Mouse (Mus musculus): ENCODE results near the gene Tbcel. TPM values are rescaled to one million over a fixed set of nuclear protein-coding genes. Genes with fewer than 3 reads are reported as not detected.
A peak's percentile ranks its signal among the peaks of the same experiment; 100 is the strongest.

Gene Tbcel
- polyA plus RNA-seq (2017; shearing (Covaris generic)) = 1 to 10 TPM; 6.5 to 7.8 (median 7.2) TPM

DNA sequence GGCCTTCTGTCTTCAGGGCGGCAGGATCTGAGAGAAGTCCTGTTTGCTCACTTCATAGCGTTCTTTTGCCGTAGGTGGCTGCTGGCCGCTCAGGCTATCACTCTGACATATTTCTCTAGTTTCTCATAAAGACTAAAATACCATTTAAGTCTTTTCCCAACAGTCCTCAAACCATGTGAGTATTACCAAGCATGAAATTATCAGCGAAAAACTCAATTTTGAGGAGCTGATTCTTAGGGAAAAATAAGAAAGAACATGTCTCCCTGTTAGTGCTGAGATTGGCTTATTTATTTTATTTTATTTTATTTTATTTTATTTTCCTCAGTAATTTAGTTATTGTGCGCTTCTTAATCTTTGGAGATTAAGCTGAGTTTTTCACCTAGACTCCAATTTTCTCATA, at the start of gene Tbcel:
Gene Tbcel (minus strand): TSS at position 101 of the 400 bp plus-strand sequence.
- no peak for ATAC-seq

DNA sequence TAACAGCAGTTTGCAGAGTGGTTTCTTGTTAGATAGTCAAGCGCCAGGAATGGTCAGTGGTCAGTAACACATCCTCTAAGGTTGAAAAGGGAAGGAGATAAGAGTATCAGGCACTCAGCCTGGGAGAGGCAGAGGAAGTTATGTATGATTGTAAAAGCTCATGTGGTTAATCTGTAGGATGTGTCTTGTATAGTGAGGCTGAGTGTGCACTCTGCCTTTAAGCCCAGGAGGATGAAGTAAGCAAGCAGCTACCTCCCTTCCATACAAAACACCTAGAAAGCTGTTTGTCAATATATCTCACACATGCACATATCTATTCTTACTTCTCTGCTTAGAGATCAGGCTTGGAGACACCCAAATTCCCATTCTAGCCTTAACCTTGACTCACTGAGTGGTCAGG, 47.6 kb upstream of the Tbcel start:
- ATAC-seq = no peak

DNA sequence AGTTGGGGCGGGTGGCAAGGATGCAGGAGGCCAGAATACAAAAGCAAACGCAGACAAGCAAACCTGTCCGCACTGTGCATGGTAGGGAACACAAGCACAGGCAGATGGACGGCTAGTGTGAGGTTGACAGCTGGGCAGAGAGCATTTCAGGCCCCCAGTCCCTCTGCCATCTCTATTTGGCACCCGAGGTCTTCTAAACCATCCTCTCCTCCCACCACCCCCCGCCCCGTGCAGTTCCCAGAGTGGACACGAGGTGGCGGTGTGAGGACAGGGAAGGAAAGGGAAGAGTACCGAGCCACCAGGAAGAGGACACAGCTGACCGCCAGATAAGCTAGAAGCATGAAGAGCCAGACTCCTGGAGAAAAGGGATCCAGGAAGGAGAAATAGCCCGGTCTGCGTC, 42.5 kb upstream of the Tbcel start:
- ATAC-seq = no peak

DNA sequence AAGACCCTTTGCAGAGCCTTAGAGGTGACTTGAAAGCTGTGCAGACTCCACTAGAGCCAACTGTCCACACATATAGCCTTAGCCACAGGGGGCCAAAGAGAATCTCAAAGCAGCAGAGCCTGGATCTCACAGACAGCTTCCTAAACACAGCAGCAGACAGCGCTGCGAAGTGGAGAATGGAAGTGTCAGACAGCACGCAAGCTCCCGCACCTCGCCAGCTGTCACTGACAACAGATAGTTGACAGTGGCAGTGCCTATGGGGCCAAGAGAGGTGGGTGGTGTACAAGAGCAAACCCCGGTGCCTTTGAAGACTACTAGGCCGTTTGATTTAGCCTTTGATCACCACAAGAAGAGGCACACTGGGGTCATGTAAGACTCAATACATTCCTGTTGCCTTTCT, 41.4 kb upstream of the Tbcel start:
- no peak for ATAC-seq

DNA sequence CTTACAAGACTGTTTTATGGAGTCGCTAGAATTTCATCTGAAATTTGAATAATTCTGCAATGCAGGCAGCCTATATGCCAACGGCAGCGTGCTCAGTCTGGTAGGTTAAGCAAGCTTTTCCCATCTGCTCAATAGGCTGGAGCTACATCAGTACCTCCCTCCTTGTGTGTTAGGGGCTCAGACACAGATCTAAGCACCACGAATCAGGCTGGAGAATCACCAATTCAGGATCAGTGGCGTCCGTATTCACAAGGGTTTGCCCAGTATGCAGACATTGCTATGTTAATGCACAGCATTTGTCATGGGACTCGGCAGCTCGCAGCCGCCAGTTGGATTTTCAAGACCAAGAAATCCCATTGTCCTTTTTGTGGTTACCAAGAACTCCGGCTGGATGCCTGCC, 36.9 kb upstream of the Tbcel start:
- ATAC-seq = no peak

DNA sequence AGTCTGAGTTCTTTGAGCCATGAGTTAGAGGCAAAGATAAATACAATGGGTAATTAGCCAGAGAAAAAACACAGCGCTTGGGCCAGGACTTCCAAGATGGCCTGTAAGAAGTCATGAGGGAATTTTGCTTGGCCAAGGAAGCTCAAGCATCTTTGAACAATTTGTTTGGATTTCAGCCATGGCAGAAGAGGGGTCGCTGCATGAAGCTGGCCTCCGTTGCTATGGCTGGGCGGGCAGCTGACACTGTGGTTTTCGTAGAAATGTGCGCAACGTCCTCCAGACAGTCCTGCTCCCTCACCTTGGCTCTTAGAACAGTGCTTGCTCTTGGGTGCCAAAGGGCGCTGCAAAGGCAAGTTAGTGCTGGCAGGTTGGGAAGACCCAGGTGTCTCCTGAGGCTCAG, 25.9 kb upstream of the Tbcel start:
- ATAC-seq = no peak

DNA sequence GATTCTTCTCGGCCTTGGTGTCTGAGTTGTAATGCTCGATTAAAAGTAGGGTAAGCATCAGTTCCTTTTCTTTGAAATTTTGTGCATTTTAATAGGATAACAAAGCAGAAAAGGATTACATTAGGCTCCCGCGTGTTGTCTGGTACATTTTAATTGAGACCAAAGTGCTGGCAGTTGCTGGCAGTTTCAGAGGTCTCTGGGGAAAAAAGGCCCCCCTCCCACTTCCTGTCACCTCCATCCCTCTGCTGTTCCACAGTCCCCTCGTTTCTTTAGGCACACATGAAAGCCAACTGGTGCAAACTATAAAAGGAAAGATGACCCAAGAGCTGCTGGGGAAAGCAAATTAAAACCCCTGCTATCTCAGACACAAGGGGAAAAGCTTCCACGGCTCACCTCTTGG, 25.4 kb upstream of the Tbcel start:
- ATAC-seq = no peak

DNA sequence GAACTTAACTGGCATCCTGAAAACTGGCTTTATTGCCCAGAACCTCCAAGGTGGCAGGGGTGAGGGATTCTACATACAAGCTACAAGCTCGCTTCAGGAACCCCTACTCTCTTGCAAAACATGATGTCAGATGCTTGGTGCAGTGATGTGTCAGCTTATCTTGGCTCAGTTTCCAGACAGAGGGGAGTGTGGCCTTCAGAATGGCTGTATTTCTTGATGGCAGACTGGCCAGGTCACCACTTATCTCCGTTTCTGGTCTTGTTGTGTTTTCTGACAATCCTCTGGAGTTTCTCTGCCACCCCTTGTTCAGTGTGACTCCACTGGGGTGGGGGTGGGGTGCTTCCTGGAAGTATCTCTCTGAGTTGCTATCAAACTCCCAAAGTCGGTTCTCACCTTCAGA, 24.3 kb upstream of the Tbcel start:
- ATAC-seq = no peak

DNA sequence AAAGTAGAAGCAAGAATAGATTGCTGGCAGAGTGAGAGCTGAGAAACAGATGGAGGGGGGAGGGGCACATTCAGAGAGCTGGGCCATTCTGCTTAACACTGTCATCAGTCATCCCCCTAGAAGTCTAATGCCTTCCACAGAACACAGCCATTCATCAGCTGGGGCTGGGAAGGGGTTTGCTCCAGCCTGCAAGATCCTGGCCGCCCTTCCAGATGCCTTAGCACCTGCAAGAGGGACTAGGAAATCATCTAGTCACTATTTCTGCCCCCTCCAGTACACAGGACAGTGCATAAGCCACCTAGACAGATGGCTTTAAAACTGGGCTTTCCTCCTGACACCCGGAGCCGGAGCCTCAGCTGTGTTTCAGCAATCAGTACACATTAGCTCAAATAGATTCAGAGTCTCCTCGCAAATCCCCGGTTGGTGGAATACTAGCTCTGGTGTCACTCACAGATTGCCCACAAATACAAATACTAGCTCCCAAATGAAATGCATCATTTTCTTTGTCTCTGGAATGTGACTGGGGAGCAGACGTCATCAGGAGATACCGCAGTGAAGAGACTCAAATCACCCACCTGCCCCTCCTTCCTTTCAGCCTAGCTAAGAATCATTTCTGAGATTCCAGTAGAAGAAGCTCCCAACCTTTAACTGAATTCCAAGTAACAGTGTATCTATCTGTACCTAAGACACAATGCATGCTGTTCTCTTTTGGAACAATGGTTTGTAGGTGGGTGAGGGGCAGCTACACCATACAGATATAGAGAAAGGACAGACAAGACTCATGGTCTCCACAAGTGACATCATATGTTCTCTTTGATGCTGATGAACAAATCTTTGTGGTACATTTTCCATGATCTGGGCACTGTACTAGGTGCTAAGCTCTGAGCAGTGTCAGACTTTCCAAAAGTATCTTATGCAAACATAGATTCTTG, 22.9 kb upstream of the Tbcel start:
- ATAC-seq = no peak

DNA sequence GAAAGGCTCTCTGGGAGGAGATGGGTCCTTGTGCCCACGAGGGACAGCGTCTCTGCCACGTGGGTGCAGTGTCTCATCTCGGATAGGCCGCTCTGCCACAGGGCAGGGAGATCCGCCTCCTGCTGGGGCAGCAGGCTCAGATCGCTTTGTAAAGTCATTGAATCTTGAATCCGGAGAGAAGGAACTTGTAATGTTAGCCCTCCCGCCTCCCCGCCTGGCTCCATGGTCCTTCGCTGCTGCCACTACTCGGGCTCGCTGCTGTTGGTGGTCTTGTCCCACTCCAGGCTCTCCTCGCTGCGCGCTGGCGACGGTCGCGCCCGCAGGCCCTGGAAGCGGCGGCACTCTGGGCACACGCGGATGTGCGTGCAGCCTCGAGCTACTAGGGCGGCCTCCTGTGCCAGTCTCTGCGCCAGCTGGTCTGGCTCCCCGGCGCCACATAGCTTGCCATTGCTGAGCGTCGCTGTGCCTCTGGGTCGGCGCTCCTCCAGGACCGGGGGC, 13.0 kb upstream of the Tbcel start:
- ATAC-seq = no peak

DNA sequence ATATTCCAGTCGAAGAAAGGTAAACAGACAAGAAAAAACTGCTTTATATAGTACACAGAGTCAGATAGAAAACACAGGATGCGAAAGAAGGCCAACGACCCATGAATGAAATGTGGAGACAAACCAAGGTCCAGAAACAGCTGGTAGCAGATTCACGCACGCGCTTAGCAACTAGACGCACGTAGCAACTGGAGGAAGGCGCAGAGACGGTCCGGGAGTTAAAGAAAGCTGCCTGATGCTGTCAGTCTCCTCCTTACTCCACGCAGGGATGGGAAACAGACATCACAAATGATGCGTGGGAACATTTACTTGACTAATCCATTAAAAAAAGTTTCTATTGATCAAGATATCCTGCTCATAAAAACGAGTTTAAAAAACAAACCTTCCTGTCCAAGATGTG, 10.6 kb upstream of the Tbcel start:
- ATAC-seq = no peak

DNA sequence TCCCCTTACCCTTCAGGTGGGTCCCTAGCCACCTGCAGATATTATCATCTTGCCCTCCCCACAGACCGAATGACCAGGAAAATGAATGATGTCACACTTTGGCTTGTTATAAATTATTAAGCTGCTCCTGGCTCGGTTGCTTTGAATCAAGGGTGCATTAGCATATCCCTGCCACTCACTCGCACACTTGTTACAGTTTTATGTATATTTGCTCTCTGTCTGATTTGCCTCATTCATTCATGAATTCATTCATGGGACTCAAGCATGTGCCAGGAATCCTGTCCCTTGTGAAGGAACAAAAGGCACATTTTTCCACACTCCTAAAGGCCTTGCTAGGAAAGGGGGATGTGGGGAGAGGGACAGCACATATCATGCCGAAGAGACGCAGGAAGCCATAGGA, 5.5 kb upstream of the Tbcel start:
- ATAC-seq = no peak

DNA sequence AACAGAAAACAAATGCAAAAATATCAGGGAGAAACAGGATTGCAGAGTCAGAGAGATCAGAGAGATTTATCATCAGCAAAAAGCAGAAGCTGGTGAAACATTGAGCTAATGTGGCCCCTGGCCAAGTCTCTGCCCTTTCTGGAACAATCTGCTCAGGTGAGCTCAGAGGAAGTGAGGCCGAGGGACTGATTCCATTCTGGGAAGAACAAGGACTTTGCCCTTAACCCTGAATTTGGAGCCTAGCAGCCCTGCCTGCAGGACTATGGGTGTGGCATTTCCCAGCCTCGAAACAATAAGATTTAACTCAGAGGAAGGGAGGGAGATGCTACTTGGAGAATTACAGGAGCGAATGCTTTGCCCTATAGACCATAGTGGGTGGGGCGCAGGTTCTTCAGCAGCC, 4.7 kb upstream of the Tbcel start:
- ATAC-seq = no peak

DNA sequence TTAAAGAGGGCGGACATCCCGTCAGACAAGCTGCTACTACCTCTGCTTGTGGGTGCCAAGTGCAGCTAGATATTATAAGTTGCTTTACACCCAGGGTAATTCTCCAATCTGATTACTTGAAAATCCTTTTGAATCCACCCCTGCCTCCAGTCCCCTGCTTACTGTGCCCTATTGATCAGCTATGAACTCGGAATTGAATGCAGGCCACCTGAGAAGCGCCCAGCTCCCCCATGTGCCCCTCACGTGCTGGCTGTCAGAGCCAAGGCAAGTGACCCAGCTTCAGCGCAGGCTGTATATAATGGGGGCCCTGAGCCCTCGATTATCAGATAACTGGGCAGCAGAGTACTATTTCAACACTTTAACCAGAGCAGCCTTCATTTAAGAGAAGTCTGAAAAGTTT, 626 bp upstream of the Tbcel start:
- no peak for ATAC-seq

DNA sequence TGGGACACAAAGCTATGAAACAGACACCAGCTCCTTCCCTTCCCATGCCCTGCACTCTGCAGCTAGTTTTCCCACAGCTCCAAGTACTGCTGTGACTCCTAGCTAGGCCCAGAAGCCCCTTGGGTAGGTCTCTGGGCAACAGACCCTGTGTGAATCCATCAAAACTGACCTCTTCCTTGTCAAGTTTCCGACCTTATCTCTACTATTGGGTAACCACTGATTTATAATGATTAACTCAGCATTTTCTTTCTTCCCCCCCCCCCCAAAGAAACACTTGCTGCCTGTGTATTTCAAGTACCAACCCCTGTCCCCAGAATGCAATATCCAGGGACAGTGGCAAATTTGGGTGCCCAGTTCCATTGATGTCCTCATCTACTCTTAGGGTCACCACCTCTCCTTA, 587 bp downstream of the Tbcel start:
- ATAC-seq = no peak

DNA sequence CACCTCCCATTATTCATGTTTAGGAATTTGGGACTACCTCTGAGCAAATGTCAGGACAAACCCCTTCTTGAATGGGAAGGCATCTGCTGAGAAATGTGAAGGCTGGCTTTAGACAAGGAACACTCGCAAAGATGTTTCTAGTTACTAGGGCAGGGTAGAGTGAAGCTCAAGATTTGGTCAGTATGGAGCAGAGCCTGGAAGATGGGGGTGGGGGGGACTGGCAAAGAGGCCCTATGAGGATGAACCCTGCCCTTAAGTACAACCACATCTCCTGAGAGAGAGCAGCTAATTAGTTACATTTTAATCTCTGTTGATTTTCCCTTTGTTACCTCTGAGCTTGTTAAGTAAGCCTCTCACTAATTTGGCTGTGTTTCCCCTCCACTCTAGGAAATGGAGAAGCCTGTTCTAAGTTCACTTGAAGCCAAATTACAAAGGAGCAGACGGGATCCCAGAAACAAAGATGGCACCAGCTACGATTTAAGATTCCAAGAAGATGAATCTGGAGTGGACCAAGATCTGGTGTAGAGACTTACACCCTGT, 2.6 kb downstream of the Tbcel start:
- no peak for ATAC-seq

DNA sequence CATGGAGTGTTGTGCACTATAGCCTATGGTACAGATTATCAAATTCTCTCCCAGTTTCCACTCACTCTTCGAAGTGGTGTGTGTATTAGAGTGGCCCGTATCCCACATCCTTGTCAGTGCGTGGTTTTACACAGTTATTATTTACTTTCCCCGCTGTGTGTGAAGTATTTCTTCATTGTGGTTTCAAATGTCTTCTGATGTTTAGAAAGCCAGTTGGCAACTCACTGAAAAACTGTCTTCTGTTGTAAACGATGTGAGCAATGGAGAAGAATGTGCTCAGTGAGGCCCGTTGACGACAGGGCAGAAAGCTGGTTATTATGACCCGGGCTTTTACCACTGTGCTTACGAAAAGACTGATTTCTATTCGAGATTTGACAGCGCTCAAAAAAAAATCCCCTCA, 3.0 kb downstream of the Tbcel start:
- no peak for ATAC-seq

DNA sequence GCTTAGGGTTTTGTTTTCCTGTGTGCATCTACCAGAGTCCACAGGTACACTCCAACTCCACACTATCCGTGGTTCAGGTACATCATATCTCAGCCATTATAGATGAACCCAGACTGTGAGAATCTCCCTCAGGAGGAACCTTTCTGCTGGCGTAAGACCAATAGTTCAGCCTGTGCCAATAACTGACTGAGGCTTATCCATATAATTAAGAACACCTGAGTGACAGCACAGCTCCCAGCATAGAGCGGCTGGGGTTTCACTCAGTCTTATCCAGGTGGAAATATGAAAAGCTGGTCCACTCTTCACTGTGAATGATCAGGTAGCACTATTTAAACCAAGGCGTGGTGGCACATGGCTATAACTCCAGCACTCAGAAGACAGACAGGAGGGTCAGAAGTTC, 3.9 kb downstream of the Tbcel start:
- no peak for ATAC-seq

DNA sequence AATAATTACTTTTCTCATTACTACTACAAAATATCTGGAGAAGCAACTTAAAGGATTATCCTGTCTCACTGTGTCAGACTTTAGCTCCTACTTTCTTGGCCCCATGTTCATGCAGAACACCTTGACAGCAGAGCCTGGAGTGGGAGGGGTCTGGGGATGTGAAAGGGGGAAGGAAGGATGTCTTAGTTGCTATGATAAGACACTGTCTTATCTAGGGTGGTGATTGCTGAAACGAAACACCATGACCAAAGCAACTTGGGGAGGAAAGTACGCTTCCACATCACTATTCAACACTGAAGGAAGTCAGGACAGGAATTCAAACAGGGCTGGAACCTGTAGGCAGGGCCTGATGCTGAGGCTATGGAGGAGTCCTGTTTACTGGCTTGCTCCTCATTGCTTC, 11.3 kb downstream of the Tbcel start:
- no peak for ATAC-seq

DNA sequence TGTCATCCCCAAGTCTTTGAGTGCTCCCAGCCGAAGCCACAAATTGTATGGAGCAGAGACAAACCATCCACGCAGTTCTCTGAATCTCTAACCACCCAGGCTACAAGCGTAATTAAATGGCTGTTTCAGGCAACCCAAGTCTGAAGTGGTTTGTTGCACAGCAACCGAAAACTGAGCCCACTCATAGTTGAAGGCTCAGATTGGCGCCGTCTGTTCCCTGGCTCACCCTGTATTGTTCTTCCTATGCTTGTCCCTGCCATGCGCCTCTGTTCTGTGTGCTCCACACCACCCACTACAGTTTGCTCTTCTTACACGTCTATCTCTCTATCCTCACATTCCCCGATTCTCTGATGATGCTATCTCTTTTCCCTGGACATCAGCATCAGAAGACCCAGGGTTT, 15.8 kb downstream of the Tbcel start:
- ATAC-seq = no peak

DNA sequence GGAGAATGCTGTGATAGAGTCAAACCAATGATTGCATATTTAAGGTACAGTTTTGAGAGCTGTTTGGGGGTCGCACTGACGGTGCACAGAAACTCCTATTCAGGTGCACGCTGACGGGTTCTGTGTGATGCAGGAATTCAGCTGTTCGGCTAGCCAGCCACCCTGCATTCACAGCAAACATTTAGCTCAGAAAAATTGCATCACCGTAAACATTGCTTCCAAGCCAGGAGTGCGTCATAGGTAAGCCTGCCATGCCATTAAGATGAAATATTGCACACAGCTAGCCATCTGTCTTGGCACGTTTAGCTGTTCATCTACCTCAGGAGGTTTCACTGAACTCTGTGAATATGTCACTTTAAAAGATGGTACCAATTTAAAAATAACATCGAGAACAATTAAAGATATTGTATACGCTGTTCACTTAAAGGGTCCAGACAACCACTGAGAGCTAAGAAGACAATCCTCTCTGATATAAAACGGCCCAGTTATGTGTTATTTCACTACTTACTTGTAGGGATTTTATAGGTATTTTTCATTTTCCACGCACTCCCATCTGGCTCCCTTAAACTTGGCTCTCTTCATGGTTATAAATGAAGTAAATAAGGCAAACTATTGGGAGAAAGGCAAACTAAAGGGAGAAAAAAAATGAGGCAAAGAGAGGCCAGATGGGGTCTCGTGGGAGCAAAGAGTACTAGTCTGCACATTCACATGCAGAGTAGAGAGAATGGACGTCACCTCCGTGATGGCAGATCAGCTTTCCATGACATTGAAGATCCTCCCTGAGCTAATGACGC, 16.8 kb downstream of the Tbcel start:
- no peak for ATAC-seq

DNA sequence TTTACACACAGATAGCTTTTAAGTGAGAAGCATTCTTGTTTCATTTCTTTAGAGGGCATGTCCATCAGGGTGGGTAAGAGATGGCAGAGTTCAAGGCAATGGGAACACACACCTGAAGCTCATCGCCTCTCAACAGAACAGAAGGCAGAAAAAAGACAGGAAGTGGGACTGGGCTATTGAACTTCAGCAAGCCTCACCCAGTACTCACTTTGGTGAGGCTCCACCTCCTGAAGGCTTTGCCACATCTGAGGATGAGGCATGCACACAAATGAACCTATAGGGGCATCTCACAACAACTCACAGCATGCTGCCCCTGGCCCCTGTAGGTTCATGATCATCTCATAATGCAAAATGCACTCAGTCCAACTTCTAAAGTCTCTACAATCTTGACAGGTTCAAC, 19.5 kb downstream of the Tbcel start:
- peak; percentile 63 for ATAC-seq

DNA sequence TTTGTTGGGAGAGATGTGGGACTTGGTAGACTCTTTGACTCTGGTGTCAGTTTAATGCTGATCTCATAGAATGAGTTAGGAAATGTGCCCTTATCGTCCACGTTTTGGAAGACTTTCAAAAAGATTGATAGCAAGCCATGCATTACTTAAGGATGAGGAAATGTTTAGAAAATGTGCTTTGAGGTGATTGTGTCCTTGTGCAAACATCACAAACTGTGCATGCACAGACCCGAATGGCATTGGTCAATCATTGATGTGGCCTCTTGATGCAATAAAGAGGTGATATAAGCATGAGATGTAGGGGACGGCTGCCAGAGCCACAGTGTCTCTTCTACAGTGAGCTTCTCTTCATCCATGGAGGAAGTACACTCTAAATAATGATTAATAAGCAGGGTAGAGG, 20.7 kb downstream of the Tbcel start:
- ATAC-seq = no peak

DNA sequence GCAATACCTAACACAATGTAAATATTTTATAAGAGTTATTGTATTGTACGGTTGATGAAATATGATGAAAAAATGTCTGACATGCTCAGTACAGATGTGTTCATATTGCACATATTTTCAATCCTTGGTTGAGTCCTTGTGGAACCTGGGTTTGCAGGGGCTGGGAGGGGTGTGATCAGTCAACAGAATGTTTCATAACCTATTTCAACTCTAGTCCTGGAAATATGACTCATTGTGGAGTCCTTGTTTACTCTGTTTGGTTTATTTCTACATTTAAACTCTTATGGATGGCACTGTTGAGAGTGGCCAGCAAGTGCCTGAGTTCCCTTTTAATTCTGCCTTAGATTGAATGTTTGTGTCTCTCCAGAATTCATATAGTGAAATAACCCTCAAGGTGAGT, 22.9 kb downstream of the Tbcel start:
- no peak for ATAC-seq
